In the genomic region with DNA sequence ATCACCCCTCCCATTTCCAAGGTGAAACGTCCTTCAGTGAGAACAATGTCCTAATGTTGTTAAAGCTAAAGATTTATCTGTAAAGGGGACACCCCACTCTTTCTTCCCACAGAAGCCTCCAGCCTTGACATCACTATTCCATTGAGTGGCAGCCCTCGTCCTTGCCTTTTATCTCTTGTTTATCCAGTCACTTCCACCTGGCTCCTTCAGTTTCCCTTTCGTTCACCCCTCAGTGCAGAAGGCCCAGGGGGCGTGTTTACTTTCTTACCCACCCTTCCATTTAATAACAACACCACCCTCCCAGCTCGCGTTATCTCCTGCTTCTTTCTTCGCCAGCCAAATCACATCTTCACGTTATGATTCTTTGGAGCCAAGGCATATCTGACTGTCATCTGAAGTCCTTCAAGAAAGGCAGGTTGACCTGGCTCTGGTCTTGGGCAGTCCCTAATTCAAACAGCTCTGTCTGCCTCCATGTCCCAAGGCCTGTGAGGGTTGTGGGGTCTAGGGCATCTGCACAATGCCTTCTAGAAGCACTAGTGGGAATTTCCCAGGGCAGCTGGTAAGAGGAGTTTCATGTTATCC, we compare ENCODE assay signal across 18 mouse cellular contexts.
A peak's percentile ranks its signal among the peaks of the same experiment; 100 is the strongest.
DNase-seq lines count a peak whose midpoint lies in the region; ATAC-seq and TF ChIP-seq lines count a peak whose summit lies in the region.
"Had no signal": no experiment of that assay in that cellular context is flagged by ENCODE, and none has a peak within 500 bp of the region (broad histone marks: within the 10 kb centered on the region; RNA-seq: fewer than 3 reads in every experiment).

No protein-coding gene starts in this region.

- intact Hi-C loops in heart, postnatal 25 days (cut with DNase I), result no loop called here

- no peak overlapping the region for H3K4me2 ChIP-seq in heart, embryonic 14.5 days (ENCODE audit: low read length)
- no peak overlapping the region for H3K4me2 ChIP-seq in heart, embryonic 15.5 days
- H3K4me2 ChIP-seq in heart, postnatal 0 days (ENCODE audit: low read depth, low read length), result no peak overlapping the region
- H3K4me2 ChIP-seq: embryonic facial prominence, embryonic 12.5 days; forebrain, embryonic 15.5 days; hindbrain, embryonic 12.5 days had no signal

- no peak overlapping the region for H3K27ac ChIP-seq in heart, embryonic 10.5 days
- H3K27ac ChIP-seq in heart, embryonic 14.5 days (replicated peaks in 1 of 2; ENCODE audit: control insufficient read depth in 1 of 2, insufficient read depth in 1 of 2, low read depth in 2 of 2, low read length in 2 of 2), result peak overlapping the region in 1 of 2 experiments; percentile 2; a peak in 1 of 4 replicates
- H3K27ac ChIP-seq in heart, embryonic 15.5 days, result peak overlapping the region; percentile 35; the same call in 1 of the 2 replicates
- no peak overlapping the region for H3K27ac ChIP-seq in heart, postnatal 0 days (ENCODE audit: low read depth)
- H3K27ac ChIP-seq: embryonic facial prominence, embryonic 12.5 days; forebrain, embryonic 15.5 days; hindbrain, embryonic 12.5 days had no signal

- TF ChIP-seq CTCF in heart, postnatal 0 days (IDR thresholded peaks at IDR 0.05; ENCODE audit: low read depth), result no peak

- no peaks in the 10 kb centered on the region for H3K36me3 ChIP-seq in heart, embryonic 10.5 days
- no peaks in the 10 kb centered on the region for H3K36me3 ChIP-seq in heart, embryonic 14.5 days (ENCODE audit: control insufficient read depth, insufficient read depth, low read length)
- no peaks in the 10 kb centered on the region for H3K36me3 ChIP-seq in heart, embryonic 15.5 days
- H3K36me3 ChIP-seq in heart, postnatal 0 days (replicated peaks; ENCODE audit: control insufficient read depth, insufficient read depth, low read length), result no peaks in the 10 kb centered on the region
- H3K36me3 ChIP-seq: embryonic facial prominence, embryonic 12.5 days; forebrain, embryonic 15.5 days; hindbrain, embryonic 12.5 days had no signal

- DNase-seq in heart, adult 9 months (ENCODE audit: low spot score in 2 of 2), result peak; percentile 27 to 31
- DNase-seq in heart, embryonic 10.5 days (ENCODE audit: low spot score), result no peak
- DNase-seq in heart, postnatal 25 days (ENCODE audit: low spot score), result no peak
- DNase-seq in heart, postnatal 0 days (ENCODE audit: low spot score), result no peak
- DNase-seq: adrenal gland, adult 8-10 months; cerebellum, adult 11 months; cerebellum, adult 8-10 months; cerebellum, postnatal 14 days; embryo, embryonic 11 days; kidney, adult 8-10 months had no signal

- no peaks in the 10 kb centered on the region for H3K27me3 ChIP-seq in heart, embryonic 10.5 days (ENCODE audit: insufficient read depth, poor library complexity, severe bottlenecking)
- H3K27me3 ChIP-seq in heart, embryonic 14.5 days (ENCODE audit: control insufficient read depth, insufficient read depth, low read length), result no peaks in the 10 kb centered on the region
- no peaks in the 10 kb centered on the region for H3K27me3 ChIP-seq in heart, embryonic 15.5 days
- no peaks in the 10 kb centered on the region for H3K27me3 ChIP-seq in heart, postnatal 0 days (ENCODE audit: control insufficient read depth, insufficient read depth, low read length)
- H3K27me3 ChIP-seq: embryonic facial prominence, embryonic 12.5 days; forebrain, embryonic 15.5 days had no signal

- peaks cover 17% of the 10 kb centered on the region; the same call in 1 of the 2 replicates for H3K4me1 ChIP-seq in heart, embryonic 10.5 days
- H3K4me1 ChIP-seq in heart, embryonic 14.5 days (ENCODE audit: control insufficient read depth in 2 of 2, insufficient read depth in 2 of 2, low read length in 2 of 2), result peaks cover 0 to 2% of the 10 kb centered on the region in 2 experiments; a peak in 1 of 4 replicates
- no peaks in the 10 kb centered on the region; the same call in 1 of the 2 replicates for H3K4me1 ChIP-seq in heart, embryonic 15.5 days (replicated peaks)
- no peaks in the 10 kb centered on the region for H3K4me1 ChIP-seq in heart, postnatal 0 days (ENCODE audit: control insufficient read depth, insufficient read depth)
- H3K4me1 ChIP-seq: embryonic facial prominence, embryonic 12.5 days had no signal

- H3K9ac ChIP-seq in heart, embryonic 14.5 days (ENCODE audit: low read length), result no peak overlapping the region
- H3K9ac ChIP-seq in heart, embryonic 15.5 days, result no peak overlapping the region
- H3K9ac ChIP-seq in heart, postnatal 0 days (replicated peaks; ENCODE audit: low read depth, low read length), result no peak overlapping the region
- H3K9ac ChIP-seq: embryonic facial prominence, embryonic 12.5 days; forebrain, embryonic 15.5 days; hindbrain, embryonic 12.5 days had no signal

- WGBS in heart, embryonic 10.5 days, result 42% methylated on average over 8 of the region's 8 CpGs
- 52% methylated on average over 8 of the region's 8 CpGs for WGBS in heart, embryonic 14.5 days
- 50% methylated on average over 8 of the region's 8 CpGs for WGBS in heart, embryonic 15.5 days
- 61% methylated on average over 8 of the region's 8 CpGs for WGBS in heart, postnatal 0 days

- H3K9me3 ChIP-seq in heart, embryonic 10.5 days, result no peaks in the 10 kb centered on the region
- H3K9me3 ChIP-seq in heart, embryonic 14.5 days (ENCODE audit: control insufficient read depth, low read length), result no peaks in the 10 kb centered on the region
- H3K9me3 ChIP-seq in heart, embryonic 15.5 days (replicated peaks), result no peaks in the 10 kb centered on the region
- no peaks in the 10 kb centered on the region for H3K9me3 ChIP-seq in heart, postnatal 0 days (replicated peaks; ENCODE audit: control insufficient read depth, low read length)
- H3K9me3 ChIP-seq: embryonic facial prominence, embryonic 12.5 days; forebrain, embryonic 15.5 days; hindbrain, embryonic 12.5 days had no signal

- no peak overlapping the region for H3K4me3 ChIP-seq in heart, embryonic 10.5 days
- no peak overlapping the region for H3K4me3 ChIP-seq in heart, embryonic 14.5 days (ENCODE audit: control insufficient read depth in 1 of 2, insufficient read depth in 1 of 2, low read depth in 1 of 2, low read length in 2 of 2)
- H3K4me3 ChIP-seq in heart, embryonic 15.5 days, result no peak overlapping the region
- no peak overlapping the region for H3K4me3 ChIP-seq in heart, postnatal 0 days (ENCODE audit: low read depth, low read length)
- H3K4me3 ChIP-seq: embryonic facial prominence, embryonic 12.5 days; forebrain, embryonic 15.5 days; hindbrain, embryonic 12.5 days had no signal

- ATAC-seq in heart, embryonic 14.5 days (ENCODE audit: insufficient number of reproducible peaks, insufficient read depth, low FRiP score, low read depth), result peak; percentile 78
- peak; percentile 80 for ATAC-seq in heart, embryonic 15.5 days (replicated peaks; ENCODE audit: insufficient number of reproducible peaks, insufficient read depth, low FRiP score, low read depth)
- peak; percentile 57 for ATAC-seq in heart, postnatal 0 days (ENCODE audit: insufficient read depth, low read depth)
- ATAC-seq: forebrain, embryonic 15.5 days; hindbrain, embryonic 16.5 days; inflammation-experienced regulatory T-cells, adult 6 months; intestine, postnatal 0 days had no signal

- 0 out of 2 replicates have a peak, but pooled peaks have one; percentile 37 for TF ChIP-seq EP300 in heart, postnatal 0 days (IDR thresholded peaks at IDR 0.05; ENCODE audit: low read depth)

Comparison
In these comparisons a context has a peak if more than half of its experiments do, and no peak if none do; other contexts are left out.
1. DNase-seq: peak in heart, adult 9 months (2 of 2); none in heart, embryonic 10.5 days (single experiment), heart, postnatal 25 days (single experiment) and heart, postnatal 0 days (single experiment).
2. Peak in every context shown above with its lines, with median percentiles within 50 percentile points of each other: ATAC-seq.